Mouse (Mus musculus) ES-E14 (cell line): ENCODE measurements at regions not wholly inside any gene's neighbourhood (a gene's known extent, or its start where the extent isn't known, plus 50 kb on each side); places are given as distances from the start of the nearest gene placed in this dataset.
"Not testable (repeated sequence)": the region's sequence is repeated elsewhere in the genome, so short reads cannot be mapped to it uniquely, and the experiment has no call there.

ENCODE experiments used
- DNase-seq: peaks from one replicate; pipeline ENCODE4 v3.0.0-alpha.2; 2013; ENCODE audit warnings: low read depth, low spot score
- H3K27ac ChIP-seq: 2 replicates; pipeline ENCODE4 v1.5.1; 2012; ENCODE audit warnings: low read depth, mild to moderate bottlenecking, low read length, moderate library complexity, mixed read lengths; ENCODE audit not compliant: poor library complexity, insufficient read depth, severe bottlenecking
- H3K36me3 ChIP-seq: 2 replicates; pipeline ENCODE4 v1.6.1; 2012; ENCODE audit warnings: mild to moderate bottlenecking, low read length, moderate library complexity, mixed read lengths; ENCODE audit not compliant: control insufficient read depth, poor library complexity, insufficient read depth, severe bottlenecking
- H3K4me1 ChIP-seq, 2 experiments: fragments of 150-350 bp in 1 of 2; sonication (generic) in 1 of 2; 2 replicates each; pipeline ENCODE4 v1.6.1; 2012; ENCODE audit warnings: low read length in 2 of 2, mild to moderate bottlenecking in 1 of 2, mixed read lengths in 1 of 2; ENCODE audit not compliant: control insufficient read depth in 2 of 2, insufficient read depth in 2 of 2, poor library complexity in 1 of 2
- H3K4me3 ChIP-seq, 2 experiments: fragments of 150-350 bp in 1 of 2; sonication (generic) in 1 of 2; 2 replicates each; pipeline ENCODE4 v1.5.1; 2012; ENCODE audit warnings: low read length in 2 of 2, low read depth in 1 of 2, mild to moderate bottlenecking in 1 of 2, mixed read lengths in 1 of 2; ENCODE audit not compliant: insufficient read depth in 1 of 2, poor library complexity in 1 of 2, severe bottlenecking in 1 of 2
- H3K9ac ChIP-seq: 2 replicates; pipeline ENCODE4 v1.6.1; 2012; ENCODE audit warnings: low read depth, mild to moderate bottlenecking, low read length, mixed read lengths; ENCODE audit not compliant: poor library complexity, insufficient read depth, severe bottlenecking
- H3K9me3 ChIP-seq: fragments of 150-350 bp; sonication (generic); 2 replicates; pipeline ENCODE4 v1.6.1; 2012; ENCODE audit warnings: low read depth, mild to moderate bottlenecking, low read length; ENCODE audit not compliant: control insufficient read depth, insufficient read depth
- CHD2 ChIP-seq: IDR thresholded peaks from 2 replicates; pipeline ENCODE4 v1.6.1; 2014; ENCODE audit warnings: mild to moderate bottlenecking, low read depth, low read length, inconsistent platforms
- HCFC1 ChIP-seq: IDR thresholded peaks from 2 replicates; pipeline ENCODE4 v1.6.1; 2012; ENCODE audit warnings: low read length, inconsistent platforms, borderline replicate concordance; ENCODE audit not compliant: insufficient read depth
- MAFK ChIP-seq: IDR thresholded peaks from 2 replicates; pipeline ENCODE4 v1.6.1; 2014; ENCODE audit warnings: mild to moderate bottlenecking, low read depth, low read length, inconsistent platforms; ENCODE audit not compliant: insufficient read depth
- ZC3H11A ChIP-seq: IDR thresholded peaks from 2 replicates; pipeline ENCODE4 v1.6.1; 2012; ENCODE audit warnings: low read depth, mild to moderate bottlenecking, inconsistent platforms, low read length, borderline replicate concordance
- ZNF384 ChIP-seq: IDR thresholded peaks from 2 replicates; pipeline ENCODE4 v1.6.1; 2012; ENCODE audit warnings: low read depth, low read length, inconsistent platforms
- in situ Hi-C, 2 experiments: fragments of 600-800 bp; cut with MboI; formaldehyde crosslinking; loops; one replicate each; pipeline ENCODE4 v1.15.1; 2025; ENCODE audit warnings: low sequenced_read_pairs in 2 of 2, inconsistent platforms in 1 of 2; ENCODE audit not compliant: unreplicated experiment in 2 of 2

DNA sequence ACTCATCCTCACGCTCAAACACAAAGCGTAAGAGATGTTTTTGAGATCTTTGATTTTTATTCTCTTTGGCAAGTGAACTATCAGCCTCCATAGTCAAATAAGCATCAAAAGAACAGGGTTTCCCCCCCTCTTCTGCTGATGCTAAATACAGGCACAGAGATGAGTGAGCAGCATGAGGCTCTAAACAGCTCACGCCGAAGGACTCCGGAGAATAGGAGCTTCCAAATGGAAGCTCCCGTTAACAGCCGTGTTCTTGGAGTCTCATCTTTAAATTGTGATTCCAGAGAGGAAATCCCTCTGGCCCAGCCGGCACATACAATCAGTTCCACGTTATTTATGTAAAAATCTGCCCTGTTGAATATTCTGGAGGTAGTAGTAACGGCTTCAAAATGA, 161.1 kb downstream of the Srek1 start:
- Histone ChIP-seq H3K36me3 (no peaks in the 10 kb centered on the region), H3K4me1 (no peaks in the 10 kb centered on the region), H3K4me3 (no peak overlapping the region), H3K9ac (no peak overlapping the region), H3K9me3 (no peaks in the 10 kb centered on the region), H3K27ac (no peak overlapping the region)
- in situ Hi-C loops, result no loop called here
- DNase-seq, result no peak
- no peak for TF ChIP-seq MAFK
- TF ChIP-seq ZC3H11A, result no peak
- TF ChIP-seq CHD2, result no peak
- no peak for TF ChIP-seq ZNF384
- TF ChIP-seq HCFC1, result no peak

DNA sequence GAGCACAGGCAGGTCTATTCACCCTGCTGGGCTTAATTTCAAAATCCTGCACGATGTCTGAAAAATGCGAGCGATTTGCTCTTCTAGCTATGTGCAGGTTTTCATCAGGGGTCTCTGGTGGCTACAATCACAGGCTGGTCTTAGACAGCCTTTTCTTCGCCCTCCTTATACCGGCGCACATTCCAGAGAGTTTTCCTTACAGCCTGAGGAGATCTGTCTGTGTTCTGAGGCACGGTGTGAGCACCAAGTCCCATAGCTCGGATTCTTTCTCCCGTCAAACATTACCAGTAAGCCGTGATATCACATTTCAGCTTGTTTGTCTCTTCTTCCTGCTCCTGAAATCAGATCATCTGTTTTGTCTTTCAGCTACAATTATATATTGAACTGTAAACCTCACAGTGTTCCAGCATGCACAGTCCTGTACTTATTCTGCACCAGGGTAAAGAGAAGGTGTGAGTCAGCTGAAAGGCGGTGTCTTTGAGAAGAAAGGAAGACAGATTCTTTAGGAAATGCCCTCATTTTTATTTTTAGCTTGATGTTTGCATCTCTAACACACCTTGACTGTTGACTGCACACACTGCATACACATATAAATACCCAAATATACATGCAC, 161.6 kb downstream of the Srek1 start:
- no peaks in the 10 kb centered on the region for H3K9me3 ChIP-seq
- no peak overlapping the region for H3K27ac ChIP-seq
- no peak overlapping the region for H3K4me3 ChIP-seq
- H3K9ac ChIP-seq, result no peak overlapping the region
- H3K36me3 ChIP-seq, result no peaks in the 10 kb centered on the region
- DNase-seq, result no peak
- no peaks in the 10 kb centered on the region for H3K4me1 ChIP-seq
- TF ChIP-seq MAFK, result no peak
- in situ Hi-C loops, result no loop called here

DNA sequence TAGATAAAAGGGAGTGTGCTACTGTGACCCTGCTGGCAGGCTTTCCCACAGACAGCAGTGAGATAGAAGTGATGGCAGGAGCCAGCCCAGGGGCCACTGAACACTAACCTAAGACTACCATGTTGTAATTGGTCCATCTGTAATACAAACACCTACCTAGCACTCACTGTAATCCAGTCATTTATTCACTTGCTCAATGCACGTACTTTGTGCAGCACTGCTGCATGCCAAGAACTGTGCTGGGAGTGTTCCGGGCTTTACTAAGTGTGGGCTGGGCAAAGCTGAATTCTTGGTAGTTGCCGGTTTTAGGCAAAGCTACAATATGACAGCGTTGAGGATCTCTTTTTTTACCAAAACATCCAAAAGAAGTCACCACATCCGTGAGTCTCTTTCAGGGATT, 172.1 kb downstream of the Srek1 start:
- in situ Hi-C loops, result no loop called here
- no peak overlapping the region for H3K9ac ChIP-seq

DNA sequence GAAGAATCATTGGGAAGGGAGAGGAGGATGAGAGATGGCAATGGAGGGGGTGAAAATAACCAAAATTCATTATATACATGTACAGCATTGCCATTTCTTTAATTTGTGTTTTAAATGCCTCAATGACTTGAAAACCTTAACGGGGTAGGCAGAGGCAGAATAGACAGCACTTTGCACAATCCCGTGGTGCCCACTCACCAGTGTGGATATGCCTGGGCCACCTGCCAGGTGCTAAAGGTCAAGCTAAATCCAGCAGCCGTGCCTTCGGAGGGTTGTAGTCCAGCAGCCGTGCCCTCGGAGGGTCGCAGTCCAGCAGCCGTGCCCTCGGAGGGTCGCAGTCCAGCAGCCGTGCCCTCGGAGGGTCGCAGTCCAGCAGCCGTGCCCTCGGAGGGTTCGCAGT, 182.0 kb downstream of the Srek1 start:
- in situ Hi-C loops, result no loop called here
- no peak for TF ChIP-seq MAFK
- TF ChIP-seq ZC3H11A, result no peak
- Histone ChIP-seq H3K36me3 (peaks cover 2% of the 10 kb centered on the region; the same call in 1 of the 2 replicates), H3K4me3 (no peak overlapping the region), H3K9ac (no peak overlapping the region), H3K27ac (no peak overlapping the region), H3K4me1 (peaks cover 0 to 2% of the 10 kb centered on the region in 2 experiments; a peak in 1 of 4 replicates), H3K9me3 (no peaks in the 10 kb centered on the region)
- DNase-seq, result no peak

More for the DNA sequence above, 172.1 kb downstream of the Srek1 start:
- TF ChIP-seq CHD2 (no peak), ZC3H11A (no peak)
- Histone ChIP-seq H3K9me3 (no peaks in the 10 kb centered on the region), H3K4me1 (no peaks in the 10 kb centered on the region), H3K4me3 (no peak overlapping the region), H3K36me3 (no peaks in the 10 kb centered on the region), H3K27ac (no peak overlapping the region)
- no peak for DNase-seq

- peaks cover 2% of the 10 kb centered on the region; the same call in 1 of the 2 replicates for H3K36me3 ChIP-seq
- no peak for DNase-seq
- no peak overlapping the region for H3K9ac ChIP-seq
- H3K9me3 ChIP-seq, result no peaks in the 10 kb centered on the region
- no peak for TF ChIP-seq ZNF384
- TF ChIP-seq CHD2, result no peak
- no peak for TF ChIP-seq MAFK
- TF ChIP-seq ZC3H11A, result no peak
- no peak for TF ChIP-seq HCFC1
- H3K27ac ChIP-seq, result no peak overlapping the region
- in situ Hi-C loops, result no loop called here
- H3K4me3 ChIP-seq, result no peak overlapping the region
- peaks cover 0 to 2% of the 10 kb centered on the region in 2 experiments; a peak in 1 of 4 replicates for H3K4me1 ChIP-seq
Observed at GRCm38 (mm10) chr13:103591874-103592273, 182.5 kb downstream of the Srek1 start.

- H3K9ac ChIP-seq, in situ Hi-C loops: not testable (repeated sequence)
Observed at GRCm38 (mm10) chr13:103591381-103591780, 183.0 kb downstream of the Srek1 start.

More at GRCm38 (mm10) chr13:103591381-103591780, 183.0 kb downstream of the Srek1 start:
- H3K36me3 ChIP-seq, H3K4me1 ChIP-seq, H3K9me3 ChIP-seq, DNase-seq, H3K4me3 ChIP-seq, H3K27ac ChIP-seq: not testable (repeated sequence)
